Mouse (Mus musculus) CH12.LX (cell line): ENCODE data around the gene Gm5678.

Source experiments
- CTCF ChIP-seq, 2 experiments: IDR thresholded peaks in 1 of 2; conservative IDR thresholded peaks in 1 of 2; 2 replicates each; pipeline ENCODE4 v1.5.1; 2011 to 2012; ENCODE audit warnings: low read depth in 2 of 2, low read length in 2 of 2, improper control_type of control experiment in 1 of 2, inconsistent platforms in 1 of 2, mild to moderate bottlenecking in 1 of 2, moderate library complexity in 1 of 2
- E2F4 ChIP-seq: IDR thresholded peaks from 2 replicates; pipeline ENCODE4 v1.6.1; 2011; ENCODE audit warnings: low read depth, low read length, improper control_type of control experiment; ENCODE audit not compliant: insufficient replicate concordance
- EP300 ChIP-seq: IDR thresholded peaks from 2 replicates; pipeline ENCODE4 v1.6.1; 2011; ENCODE audit warnings: low read length, improper control_type of control experiment
- ETS1 ChIP-seq: conservative IDR thresholded peaks from 2 replicates; pipeline ENCODE4 v1.6.1; 2012; ENCODE audit warnings: low read depth, mild to moderate bottlenecking, inconsistent platforms, low read length, improper control_type of control experiment, moderate library complexity
- JUND ChIP-seq: conservative IDR thresholded peaks from 2 replicates; pipeline ENCODE4 v1.6.1; 2011; ENCODE audit warnings: low read depth, low read length, improper control_type of control experiment
- MAFK ChIP-seq: IDR thresholded peaks from 2 replicates; pipeline ENCODE4 v1.6.1; 2011; ENCODE audit warnings: low read length, improper control_type of control experiment; ENCODE audit not compliant: insufficient replicate concordance
- NRF1 ChIP-seq: IDR thresholded peaks from 2 replicates; pipeline ENCODE4 v1.6.1; 2014; ENCODE audit warnings: low read depth, mild to moderate bottlenecking, inconsistent platforms, low read length, improper control_type of control experiment, moderate library complexity
- POLR2A ChIP-seq: IDR thresholded peaks from 2 replicates; pipeline ENCODE4 v1.6.1; 2011; ENCODE audit warnings: low read depth, mild to moderate bottlenecking, improper control_type of control experiment, low read length
- SIN3A ChIP-seq: IDR thresholded peaks from 2 replicates; pipeline ENCODE4 v1.6.1; 2012; ENCODE audit warnings: low read length, improper control_type of control experiment, inconsistent platforms
- ZC3H11A ChIP-seq: IDR thresholded peaks from 2 replicates; pipeline ENCODE4 v1.6.1; 2012; ENCODE audit warnings: low read depth, mild to moderate bottlenecking, inconsistent platforms, low read length, improper control_type of control experiment
- ZKSCAN1 ChIP-seq: IDR thresholded peaks from 2 replicates; pipeline ENCODE4 v1.6.1; 2012; ENCODE audit warnings: low read depth, inconsistent platforms, low read length, improper control_type of control experiment, borderline replicate concordance

GRCm38 (mm10) chr16:93599461-93599860, 28.4 kb upstream of the Gm5678 start:
- TF ChIP-seq ETS1 (no peak), CTCF (conservative IDR thresholded peaks at IDR 0.05 in 1 of 2, IDR thresholded peaks at IDR 0.05 in 1 of 2; ENCODE audit: low read depth in 2 of 2, low read length in 2 of 2) (no peak), POLR2A (no peak), EP300 (no peak), MAFK (no peak), E2F4 (no peak), ZC3H11A (no peak), ZKSCAN1 (no peak), SIN3A (no peak), JUND (no peak), NRF1 (no peak)
